Mouse (Mus musculus) intestine, embryonic 15.5 days (tissue): ENCODE measurements around the gene Cpz. TPM values are rescaled to one million over a fixed set of nuclear protein-coding genes. Genes with fewer than 3 reads are reported as not detected.

Experiments
- ATAC-seq: fragments of 200-750 bp; cut with Nextera tagmentation; 2 replicates; pipeline ENCODE4 v1.8.0; 2017; ENCODE audit warnings: moderate TSS enrichment, moderate library complexity
- H3K27ac ChIP-seq: fragments of 300-500 bp; sonication (generic); 2 replicates; pipeline ENCODE4 v1.5.1; 2015; ENCODE audit warnings: mild to moderate bottlenecking, inconsistent platforms
- H3K27me3 ChIP-seq: fragments of 300-500 bp; sonication (generic); replicated peaks from 2 replicates; pipeline ENCODE4 v1.6.1; 2015; ENCODE audit warnings: inconsistent platforms
- H3K36me3 ChIP-seq: fragments of 300-500 bp; sonication (generic); 2 replicates; pipeline ENCODE4 v1.6.1; 2015; ENCODE audit warnings: inconsistent platforms
- H3K4me1 ChIP-seq: fragments of 300-500 bp; sonication (generic); replicated peaks from 2 replicates; pipeline ENCODE4 v1.6.1; 2015; ENCODE audit warnings: inconsistent platforms
- H3K4me2 ChIP-seq: fragments of 300-500 bp; sonication (generic); replicated peaks from 2 replicates; pipeline ENCODE4 v1.6.1; 2015; ENCODE audit warnings: mild to moderate bottlenecking, inconsistent platforms
- H3K4me3 ChIP-seq: fragments of 300-500 bp; sonication (generic); replicated peaks from 2 replicates; pipeline ENCODE4 v1.5.1; 2015; ENCODE audit warnings: inconsistent platforms
- H3K9ac ChIP-seq: fragments of 300-500 bp; sonication (generic); 2 replicates; pipeline ENCODE4 v1.6.1; 2015; ENCODE audit warnings: inconsistent platforms
- H3K9me3 ChIP-seq: fragments of 300-500 bp; sonication (generic); 2 replicates; pipeline ENCODE4 v1.6.1; 2016; ENCODE audit warnings: inconsistent platforms
- WGBS: fragments of 180-500 bp; shearing (Covaris S2); methylation state at CpG from one replicate; pipeline ENCODE4 v1.1.7; 2015; 5-methylcytosine and 5-hydroxymethylcytosine counted together
- polyA plus RNA-seq: library from polyadenylated mRNA; unstranded; fragments of >200 nt; fragmentation: Nextera tagmentation; extraction: Ambion mirVana; gene quantifications from 2 replicates; pipeline ENCODE4 v1.2.1, GENCODE M21; 2015

Gene Cpz
- polyA plus RNA-seq, 1 experiment from 2014 or later = 13.9 TPM

DNA sequence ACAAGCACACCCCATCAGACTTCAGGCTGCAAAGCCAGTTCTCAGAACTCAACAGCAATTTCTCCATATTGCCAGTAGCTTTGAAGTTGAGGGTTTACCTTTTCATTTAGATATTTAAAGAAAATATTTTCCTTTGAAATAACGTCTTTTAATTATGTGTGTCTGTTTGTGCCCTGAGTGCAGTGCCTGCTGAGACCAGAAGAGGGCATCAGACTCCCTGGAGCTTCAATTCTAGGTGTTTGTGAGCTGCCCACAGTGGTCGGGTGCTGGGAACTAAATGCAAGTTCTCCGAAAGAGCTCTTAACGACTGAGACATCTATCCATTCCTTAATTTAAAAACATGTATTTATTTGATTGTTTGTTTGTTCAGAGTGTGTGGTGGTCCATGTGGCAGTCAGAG, 65.7 kb downstream of the Cpz start:
- peaks cover 9% of the 10 kb centered on the region for H3K27me3 ChIP-seq
- no peaks in the 10 kb centered on the region for H3K36me3 ChIP-seq
- ATAC-seq = no peak
- H3K9me3 ChIP-seq = no peaks in the 10 kb centered on the region
- H3K4me2 ChIP-seq = no peak overlapping the region
- H3K9ac ChIP-seq = no peak overlapping the region
- WGBS = 74% methylated on average over 4 of the region's 4 CpGs
- H3K4me1 ChIP-seq = no peaks in the 10 kb centered on the region
- H3K27ac ChIP-seq = no peak overlapping the region
- no peak overlapping the region for H3K4me3 ChIP-seq

DNA sequence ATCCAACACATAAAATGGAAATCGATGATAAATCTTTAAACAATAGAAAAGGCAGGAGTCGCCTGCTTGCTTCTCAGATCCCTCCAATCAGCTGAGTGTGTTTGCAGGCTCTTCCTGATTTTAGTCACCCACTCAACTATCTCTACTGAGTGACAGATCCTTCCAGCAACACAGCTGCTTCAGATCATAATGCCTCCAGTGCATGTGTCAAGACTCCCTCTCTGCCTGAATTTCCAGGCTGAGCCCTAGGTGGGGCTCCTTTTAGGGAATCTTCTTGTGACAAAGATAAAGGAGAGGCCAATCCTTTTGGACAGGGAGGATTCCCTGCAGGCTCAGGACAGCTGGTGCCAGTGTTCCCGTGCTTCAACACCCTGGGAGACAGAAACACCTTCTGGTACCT, 67.2 kb downstream of the Cpz start:
- no peak for ATAC-seq
- H3K4me2 ChIP-seq = no peak overlapping the region
- no peaks in the 10 kb centered on the region for H3K36me3 ChIP-seq
- no peaks in the 10 kb centered on the region for H3K9me3 ChIP-seq
- no peak overlapping the region for H3K27ac ChIP-seq
- H3K4me1 ChIP-seq = no peaks in the 10 kb centered on the region
- H3K4me3 ChIP-seq = no peak overlapping the region
- H3K9ac ChIP-seq = no peak overlapping the region
- 62% methylated on average over 3 of the region's 3 CpGs for WGBS
- peaks cover 8% of the 10 kb centered on the region for H3K27me3 ChIP-seq

DNA sequence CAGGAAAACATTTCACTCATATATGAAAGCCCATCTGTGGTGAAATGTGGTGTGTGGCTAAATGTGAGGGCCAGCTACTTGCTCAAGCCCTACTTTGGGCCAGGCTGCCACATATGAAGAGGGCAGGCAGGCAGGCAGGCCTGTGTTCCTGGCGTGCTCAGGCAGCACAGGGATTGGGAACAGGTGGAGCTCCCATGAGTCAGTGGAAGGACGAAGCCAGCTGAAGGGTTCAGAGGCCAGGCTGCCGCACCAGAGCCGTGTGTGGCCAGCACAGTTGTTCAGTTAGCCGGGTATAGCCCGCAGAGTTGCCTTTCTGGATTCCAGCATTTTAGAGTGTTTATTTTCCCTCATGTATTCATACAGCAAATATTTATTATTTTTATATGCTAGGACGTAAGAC, 68.1 kb downstream of the Cpz start:
- no peak overlapping the region for H3K9ac ChIP-seq
- no peak for ATAC-seq
- H3K27ac ChIP-seq = no peak overlapping the region
- H3K9me3 ChIP-seq = no peaks in the 10 kb centered on the region
- H3K4me1 ChIP-seq = no peaks in the 10 kb centered on the region
- H3K4me2 ChIP-seq = no peak overlapping the region
- peaks cover 6% of the 10 kb centered on the region for H3K27me3 ChIP-seq
- H3K4me3 ChIP-seq = no peak overlapping the region
- no peaks in the 10 kb centered on the region for H3K36me3 ChIP-seq
- 79% methylated on average over 7 of the region's 7 CpGs for WGBS

DNA sequence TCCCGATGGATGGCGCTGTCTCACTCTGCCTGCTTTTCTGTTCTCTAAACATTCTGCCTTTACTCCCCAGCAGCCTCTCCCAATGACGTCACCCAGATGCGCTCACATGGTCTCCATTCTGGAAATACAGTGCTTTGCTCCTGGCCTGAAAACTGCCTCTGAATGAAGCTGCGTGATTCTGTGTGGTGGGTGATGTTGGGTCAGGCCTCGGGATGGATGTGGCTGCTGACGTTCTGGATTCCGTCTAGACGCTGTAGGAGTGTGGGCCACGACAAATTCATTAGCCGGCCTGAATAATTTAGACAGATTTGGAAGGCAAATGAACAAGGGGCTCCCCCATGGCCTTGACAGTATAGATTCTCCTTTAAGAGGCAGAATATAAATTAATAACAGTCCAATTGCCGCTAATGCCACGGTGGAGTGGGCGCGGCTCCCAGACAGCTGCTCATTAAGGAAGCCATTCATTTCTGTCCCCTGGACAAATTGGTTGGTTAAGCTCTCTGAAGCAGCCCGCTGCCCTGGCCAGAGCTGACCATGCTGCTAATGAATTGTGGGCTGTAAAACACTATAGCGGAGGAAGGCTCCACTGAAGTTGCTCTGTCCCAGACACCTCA, 71.2 kb downstream of the Cpz start:
- Histone ChIP-seq H3K4me3 (no peak overlapping the region), H3K4me2 (no peak overlapping the region), H3K4me1 (no peaks in the 10 kb centered on the region), H3K27me3 (no peaks in the 10 kb centered on the region), H3K27ac (no peak overlapping the region), H3K36me3 (no peaks in the 10 kb centered on the region), H3K9me3 (no peaks in the 10 kb centered on the region), H3K9ac (no peak overlapping the region)
- ATAC-seq = no peak
- WGBS = 33% methylated on average over 17 of the region's 17 CpGs

Other genes starting within 250 kb of the Cpz start
- 0.05 and 0.08 TPM in 2 replicates for gene Adra2c, start 247.4 kb downstream of the Cpz start, polyA plus RNA-seq
- 0.09 and 0.18 TPM in 2 replicates for gene Hmx1, start 136.6 kb downstream of the Cpz start, polyA plus RNA-seq
- 8.1 and 8.5 TPM in 2 replicates for gene Trmt44, start 49.4 kb upstream of the Cpz start, polyA plus RNA-seq
- gene Acox3, start 57.3 kb upstream of the Cpz start, polyA plus RNA-seq = 13.2 and 13.8 TPM in 2 replicates
- 47.2 and 48.2 TPM in 2 replicates for gene Htra3, start 154.1 kb upstream of the Cpz start, polyA plus RNA-seq
- gene Sh3tc1, start 214.3 kb upstream of the Cpz start, polyA plus RNA-seq = 16.0 and 17.8 TPM in 2 replicates
- gene Ablim2, start 232.2 kb upstream of the Cpz start, polyA plus RNA-seq = 3.7 and 4.1 TPM in 2 replicates